Mouse (Mus musculus): Measurements from ENCODE around the gene Terf2.
"Not testable (repeated sequence)": the region's sequence is repeated elsewhere in the genome, so short reads cannot be mapped to it uniquely, and the experiment has no call there.

Terf2 gene

GRCm38 (mm10) chr8:107114150-107115007 is 18.0 kb upstream of the Terf2 start:
- DNase-seq (ENCODE audit: low read depth), result peak; percentile 76

GRCm38 (mm10) chr8:107113209-107113608 is 16.9 kb upstream of the Terf2 start:
- DNase-seq (ENCODE audit: low read depth), result no peak

- no peak for DNase-seq (ENCODE audit: low read depth)
Measured at GRCm38 (mm10) chr8:107111340-107112105, 15.2 kb upstream of the Terf2 start.

- DNase-seq (ENCODE audit: low read depth), result no peak
Measured at GRCm38 (mm10) chr8:107110629-107111330, 14.4 kb upstream of the Terf2 start.

- DNase-seq (ENCODE audit: low read depth), result peak; percentile 46
Measured at GRCm38 (mm10) chr8:107109816-107110435, 13.6 kb upstream of the Terf2 start.

GRCm38 (mm10) chr8:107108978-107109720 is 12.8 kb upstream of the Terf2 start:
- DNase-seq (ENCODE audit: low read depth), result no peak

GRCm38 (mm10) chr8:107108089-107108488 is 11.7 kb upstream of the Terf2 start:
- not testable (repeated sequence) for DNase-seq (ENCODE audit: low read depth)

- peak; percentile 82 for DNase-seq (ENCODE audit: low read depth)
Measured at GRCm38 (mm10) chr8:107104547-107104946, 8.2 kb upstream of the Terf2 start.

GRCm38 (mm10) chr8:107100635-107101034 is 4.3 kb upstream of the Terf2 start:
- DNase-seq (ENCODE audit: low read depth), result no peak

GRCm38 (mm10) chr8:107095717-107096365 is 506 bp downstream of the Terf2 start:
- DNase-seq (ENCODE audit: low read depth), result peak; percentile 82

- no peak for DNase-seq (ENCODE audit: low read depth)
Measured at GRCm38 (mm10) chr8:107090531-107090930, 5.8 kb downstream of the Terf2 start.

- DNase-seq (ENCODE audit: low read depth), result no peak
Measured at GRCm38 (mm10) chr8:107088526-107089063, 7.8 kb downstream of the Terf2 start.

- no peak for DNase-seq (ENCODE audit: low read depth)
Measured at GRCm38 (mm10) chr8:107086018-107086417, 10.3 kb downstream of the Terf2 start.

GRCm38 (mm10) chr8:107085358-107085757 is 11.0 kb downstream of the Terf2 start:
- DNase-seq (ENCODE audit: low read depth), result peak; percentile 54

GRCm38 (mm10) chr8:107076239-107076888 is 20.0 kb downstream of the Terf2 start:
- no peak for DNase-seq (ENCODE audit: low read depth)

- DNase-seq (ENCODE audit: low read depth), result no peak
Measured at GRCm38 (mm10) chr8:107074128-107074527, 22.2 kb downstream of the Terf2 start.

- no peak for DNase-seq (ENCODE audit: low read depth)
Measured at GRCm38 (mm10) chr8:107073706-107074105, 22.6 kb downstream of the Terf2 start.

GRCm38 (mm10) chr8:107065511-107066496 is 30.5 kb downstream of the Terf2 start, which contains the start of gene Tmed6:
Gene Tmed6, minus strand, starts transcription at chr8:107065644.
- no peak for DNase-seq (ENCODE audit: low read depth)

- no peak for DNase-seq (ENCODE audit: low read depth)
Measured at GRCm38 (mm10) chr8:107062613-107063012, 33.7 kb downstream of the Terf2 start.

Measured in induced T-regulatory cell, adult 2 months (primary cell).